Mouse (Mus musculus) embryonic facial prominence, embryonic 13.5 days (tissue): Measurements from ENCODE around the gene Fxyd1. TPM values are rescaled to one million over a fixed set of nuclear protein-coding genes. Genes with fewer than 3 reads are reported as not detected.

ENCODE experiments used
- ATAC-seq: fragments of 200-750 bp; cut with Nextera tagmentation; 2 replicates; pipeline ENCODE4 v1.8.0; 2017; ENCODE audit warnings: low read depth; ENCODE audit not compliant: insufficient number of reproducible peaks, insufficient read depth, low FRiP score, low TSS enrichment
- H3K27ac ChIP-seq: fragments of 300-500 bp; sonication (generic); 2 replicates; pipeline ENCODE4 v1.5.1; 2015; ENCODE audit warnings: moderate library complexity, mild to moderate bottlenecking, inconsistent platforms
- H3K27me3 ChIP-seq: fragments of 300-500 bp; sonication (generic); 2 replicates; pipeline ENCODE4 v1.6.1; 2015; ENCODE audit warnings: mild to moderate bottlenecking, inconsistent platforms
- H3K36me3 ChIP-seq: fragments of 300-500 bp; sonication (generic); 2 replicates; pipeline ENCODE4 v1.6.1; 2015; ENCODE audit warnings: mild to moderate bottlenecking, inconsistent platforms
- H3K4me1 ChIP-seq: fragments of 300-500 bp; sonication (generic); 2 replicates; pipeline ENCODE4 v1.6.1; 2015; ENCODE audit warnings: inconsistent platforms
- H3K4me2 ChIP-seq: fragments of 300-500 bp; sonication (generic); 2 replicates; pipeline ENCODE4 v1.6.1; 2015; ENCODE audit warnings: moderate library complexity, mild to moderate bottlenecking, inconsistent platforms
- H3K4me3 ChIP-seq: fragments of 300-500 bp; sonication (generic); 2 replicates; pipeline ENCODE4 v1.5.1; 2015; ENCODE audit warnings: mild to moderate bottlenecking, inconsistent platforms
- H3K9ac ChIP-seq: fragments of 300-500 bp; sonication (generic); 2 replicates; pipeline ENCODE4 v1.6.1; 2015; ENCODE audit warnings: mild to moderate bottlenecking, inconsistent platforms
- H3K9me3 ChIP-seq: fragments of 300-500 bp; sonication (generic); 2 replicates; pipeline ENCODE4 v1.6.1; 2016; ENCODE audit warnings: inconsistent platforms
- WGBS: fragments of 180-500 bp; shearing (Covaris S2); methylation state at CpG from one replicate; pipeline ENCODE4 v1.1.7; 2015; ENCODE audit warnings: mixed read lengths; 5-methylcytosine and 5-hydroxymethylcytosine counted together
- polyA plus RNA-seq: library from polyadenylated mRNA; unstranded; fragments of >200 nt; fragmentation: Nextera tagmentation; extraction: Ambion mirVana; gene quantifications from 2 replicates; pipeline ENCODE4 v1.2.1, GENCODE M21; 2015

The Fxyd1 gene
- polyA plus RNA-seq, 1 experiment from 2014 or later: 50.0 TPM

GRCm38 (mm10) chr7:31050487-31050886 is 6.5 kb downstream of the Fxyd1 start:
- Histone ChIP-seq H3K4me3 (peak overlapping the region; percentile 38), H3K27ac (no peak overlapping the region), H3K9ac (0 out of 2 replicates have a peak overlapping the region, but pooled peaks have one; percentile 21), H3K9me3 (no peaks in the 10 kb centered on the region), H3K27me3 (peaks cover 64% of the 10 kb centered on the region), H3K36me3 (no peaks in the 10 kb centered on the region), H3K4me2 (peak overlapping the region; percentile 61), H3K4me1 (peaks cover 64% of the 10 kb centered on the region)
- WGBS: 4% methylated on average over 6 of the region's 6 CpGs
- no peak for ATAC-seq

- no peak for ATAC-seq
Observed at GRCm38 (mm10) chr7:31049846-31050281, 7.1 kb downstream of the Fxyd1 start.

GRCm38 (mm10) chr7:31049135-31049845 is 7.7 kb downstream of the Fxyd1 start:
- H3K9ac ChIP-seq: peak overlapping the region; percentile 32; the same call in 1 of the 2 replicates
- H3K9me3 ChIP-seq: no peaks in the 10 kb centered on the region
- peaks cover 52% of the 10 kb centered on the region for H3K4me1 ChIP-seq
- 19% methylated on average over 5 of the region's 5 CpGs for WGBS
- peak overlapping the region; percentile 38 for H3K4me3 ChIP-seq
- no peak for ATAC-seq
- H3K27ac ChIP-seq: no peak overlapping the region
- H3K27me3 ChIP-seq: peaks cover 74% of the 10 kb centered on the region
- H3K4me2 ChIP-seq: peak overlapping the region; percentile 61
- H3K36me3 ChIP-seq: no peaks in the 10 kb centered on the region

More at GRCm38 (mm10) chr7:31049846-31050281, 7.1 kb downstream of the Fxyd1 start:
- H3K4me3 ChIP-seq: peak overlapping the region; percentile 38
- WGBS: 1% methylated on average over 12 of the region's 15 CpGs
- no peaks in the 10 kb centered on the region for H3K36me3 ChIP-seq
- H3K27ac ChIP-seq: no peak overlapping the region
- H3K4me2 ChIP-seq: peak overlapping the region; percentile 61
- H3K9ac ChIP-seq: peak overlapping the region; percentile 32; the same call in 1 of the 2 replicates
- H3K9me3 ChIP-seq: no peaks in the 10 kb centered on the region
- H3K27me3 ChIP-seq: peaks cover 71% of the 10 kb centered on the region
- H3K4me1 ChIP-seq: peaks cover 58% of the 10 kb centered on the region

- no peak; the same call in 1 of the 2 replicates for ATAC-seq
- peaks cover 62% of the 10 kb centered on the region for H3K27me3 ChIP-seq
- WGBS: 26% methylated on average over 10 of the region's 10 CpGs
Observed at GRCm38 (mm10) chr7:31042431-31042910, 14.5 kb downstream of the Fxyd1 start, which contains the start of gene Fxyd5. TSS of gene Fxyd5 (minus strand) at chr7:31042481.

GRCm38 (mm10) chr7:31041662-31042315 is 15.2 kb downstream of the Fxyd1 start:
- peaks cover 62% of the 10 kb centered on the region for H3K27me3 ChIP-seq
- H3K27ac ChIP-seq: no peak overlapping the region
- no peaks in the 10 kb centered on the region for H3K36me3 ChIP-seq
- WGBS: under 1% methylated on average over 28 of the region's 28 CpGs
- no peak for ATAC-seq
- H3K4me1 ChIP-seq: peaks cover 13% of the 10 kb centered on the region
- peak overlapping the region; percentile 61 for H3K4me2 ChIP-seq
- peak overlapping the region; percentile 54; the same call in 1 of the 2 replicates for H3K9ac ChIP-seq
- H3K9me3 ChIP-seq: no peaks in the 10 kb centered on the region
- peak overlapping the region; percentile 30 for H3K4me3 ChIP-seq

More at GRCm38 (mm10) chr7:31042431-31042910, 14.5 kb downstream of the Fxyd1 start, which contains the start of gene Fxyd5:
- Histone ChIP-seq H3K27ac (no peak within 1 kb of the TSS), H3K9me3 (no peaks in the 10 kb centered on the region), H3K9ac (peak within 1 kb of the TSS; percentile 54), H3K4me1 (peaks cover 13% of the 10 kb centered on the region), H3K4me2 (peak within 1 kb of the TSS; percentile 61), H3K36me3 (no peaks in the 10 kb centered on the region), H3K4me3 (peak within 1 kb of the TSS; percentile 30)

GRCm38 (mm10) chr7:31041023-31041407 is 16.0 kb downstream of the Fxyd1 start:
- ATAC-seq: no peak
- H3K4me3 ChIP-seq: no peak overlapping the region
- H3K4me2 ChIP-seq: peak overlapping the region; percentile 61; the same call in 1 of the 2 replicates
- H3K9ac ChIP-seq: no peak overlapping the region
- peaks cover 62% of the 10 kb centered on the region for H3K27me3 ChIP-seq
- H3K4me1 ChIP-seq: peaks cover 13% of the 10 kb centered on the region
- 35% methylated on average over 8 of the region's 8 CpGs for WGBS
- no peak overlapping the region for H3K27ac ChIP-seq
- H3K36me3 ChIP-seq: no peaks in the 10 kb centered on the region
- H3K9me3 ChIP-seq: no peaks in the 10 kb centered on the region

- Histone ChIP-seq H3K4me1 (peaks cover 13% of the 10 kb centered on the region), H3K4me3 (no peak overlapping the region), H3K36me3 (no peaks in the 10 kb centered on the region), H3K9me3 (no peaks in the 10 kb centered on the region), H3K27me3 (peaks cover 61% of the 10 kb centered on the region), H3K9ac (no peak overlapping the region), H3K27ac (no peak overlapping the region), H3K4me2 (no peak overlapping the region)
- 75% methylated on average over 12 of the region's 12 CpGs for WGBS
- ATAC-seq: no peak
Observed at GRCm38 (mm10) chr7:31040281-31041022, 16.5 kb downstream of the Fxyd1 start.

GRCm38 (mm10) chr7:31039011-31039410 is 18.0 kb downstream of the Fxyd1 start:
- Histone ChIP-seq H3K4me1 (peaks cover 13% of the 10 kb centered on the region), H3K9me3 (no peaks in the 10 kb centered on the region), H3K4me3 (no peak overlapping the region), H3K27ac (no peak overlapping the region), H3K27me3 (peaks cover 47% of the 10 kb centered on the region), H3K36me3 (no peaks in the 10 kb centered on the region), H3K9ac (no peak overlapping the region), H3K4me2 (no peak overlapping the region)
- 81% methylated on average over 4 of the region's 4 CpGs for WGBS
- no peak for ATAC-seq

- Histone ChIP-seq H3K4me3 (no peak overlapping the region), H3K9me3 (no peaks in the 10 kb centered on the region), H3K36me3 (no peaks in the 10 kb centered on the region), H3K4me2 (no peak overlapping the region), H3K27me3 (peaks cover 34% of the 10 kb centered on the region), H3K27ac (no peak overlapping the region), H3K9ac (no peak overlapping the region), H3K4me1 (peaks cover 12% of the 10 kb centered on the region)
- no peak for ATAC-seq
- 71% methylated on average over 2 of the region's 2 CpGs for WGBS
Observed at GRCm38 (mm10) chr7:31037675-31038074, 19.3 kb downstream of the Fxyd1 start.

- WGBS: 83% methylated on average over 7 of the region's 7 CpGs
- Histone ChIP-seq H3K4me2 (no peak overlapping the region), H3K4me3 (no peak overlapping the region), H3K9ac (no peak overlapping the region), H3K36me3 (no peaks in the 10 kb centered on the region), H3K4me1 (peaks cover 5% of the 10 kb centered on the region), H3K27me3 (peaks cover 26% of the 10 kb centered on the region), H3K27ac (no peak overlapping the region), H3K9me3 (no peaks in the 10 kb centered on the region)
- ATAC-seq: no peak
Observed at GRCm38 (mm10) chr7:31036917-31037316, 20.1 kb downstream of the Fxyd1 start.

- no peak for ATAC-seq
- Histone ChIP-seq H3K4me1 (no peaks in the 10 kb centered on the region), H3K27me3 (peaks cover 11% of the 10 kb centered on the region), H3K9ac (no peak overlapping the region), H3K9me3 (no peaks in the 10 kb centered on the region), H3K36me3 (no peaks in the 10 kb centered on the region), H3K27ac (no peak overlapping the region), H3K4me2 (no peak overlapping the region), H3K4me3 (no peak overlapping the region)
- WGBS: 81% methylated on average over 11 of the region's 11 CpGs
Observed at GRCm38 (mm10) chr7:31035291-31035690, 21.7 kb downstream of the Fxyd1 start.
